Mouse (Mus musculus) CH12.LX (cell line): Measurements from ENCODE around the gene Trim44. TPM values are rescaled to one million over a fixed set of nuclear protein-coding genes. Genes with fewer than 3 reads are reported as not detected.
A peak's percentile ranks its signal among the peaks of the same experiment; 100 is the strongest.

Source experiments
- DNase-seq: peaks from one replicate; pipeline ENCODE4 v3.0.0-alpha.2; 2013; ENCODE audit errors: extremely low read depth
- H3K27ac ChIP-seq: 2 replicates; pipeline ENCODE4 v1.5.1; 2012; ENCODE audit warnings: low read depth, mild to moderate bottlenecking, control low read depth, moderate library complexity; ENCODE audit not compliant: insufficient read depth
- H3K27me3 ChIP-seq: replicated peaks from 2 replicates; pipeline ENCODE3; 2012; ENCODE audit warnings: inconsistent platforms
- H3K36me3 ChIP-seq, 2 experiments: replicated peaks in 1 of 2; 2 replicates each; pipeline versions ENCODE3 to v1.6.1; 2012; ENCODE audit warnings: inconsistent platforms in 1 of 2, low read length in 1 of 2, mild to moderate bottlenecking in 1 of 2, mixed read lengths in 1 of 2, moderate library complexity in 1 of 2; ENCODE audit not compliant: control insufficient read depth in 1 of 2, insufficient read depth in 1 of 2
- H3K4me1 ChIP-seq, 2 experiments: 2 replicates each; pipeline ENCODE4 v1.6.1; 2012; ENCODE audit warnings: inconsistent platforms in 1 of 2, moderate library complexity in 1 of 2; ENCODE audit not compliant: insufficient read depth in 2 of 2, control insufficient read depth in 1 of 2
- H3K4me2 ChIP-seq: 2 replicates; pipeline ENCODE4 v1.6.1; 2012; ENCODE audit warnings: low read depth, mild to moderate bottlenecking, control low read depth; ENCODE audit not compliant: poor library complexity, insufficient read depth, severe bottlenecking
- H3K4me3 ChIP-seq, 3 experiments: fragments of 150-350 bp in 1 of 3; sonication (generic) in 1 of 3; replicated peaks in 1 of 3; 2 replicates each; pipeline versions ENCODE3 to v1.5.1; 2011 to 2012; ENCODE audit warnings: low read depth in 2 of 3, low read length in 2 of 3, mild to moderate bottlenecking in 2 of 3, moderate library complexity in 2 of 3, control low read depth in 1 of 3, improper control_type of control experiment in 1 of 3, inconsistent platforms in 1 of 3, mixed read lengths in 1 of 3; ENCODE audit not compliant: poor library complexity in 1 of 3
- H3K79me2 ChIP-seq: replicated peaks from 2 replicates; pipeline ENCODE4 v1.6.1; 2012; ENCODE audit warnings: mild to moderate bottlenecking, moderate library complexity; ENCODE audit not compliant: control insufficient read depth, poor library complexity, insufficient read depth, severe bottlenecking; ENCODE audit errors: extremely low read depth
- H3K9ac ChIP-seq: 2 replicates; pipeline ENCODE4 v1.6.1; 2012; ENCODE audit warnings: low read depth, mild to moderate bottlenecking, control low read depth, moderate library complexity; ENCODE audit not compliant: insufficient read depth
- H3K9me3 ChIP-seq: replicated peaks from 2 replicates; pipeline ENCODE3; 2012; ENCODE audit warnings: low read length, inconsistent platforms, mixed read lengths
- CTCF ChIP-seq, 2 experiments: IDR thresholded peaks in 1 of 2; conservative IDR thresholded peaks in 1 of 2; 2 replicates each; pipeline ENCODE4 v1.5.1; 2011 to 2012; ENCODE audit warnings: low read depth in 2 of 2, low read length in 2 of 2, improper control_type of control experiment in 1 of 2, inconsistent platforms in 1 of 2, mild to moderate bottlenecking in 1 of 2, moderate library complexity in 1 of 2
- GABPA ChIP-seq: IDR thresholded peaks from 2 replicates; pipeline ENCODE4 v1.6.1; 2012; ENCODE audit warnings: low read depth, low read length, improper control_type of control experiment, inconsistent platforms; ENCODE audit not compliant: insufficient replicate concordance
- JUN ChIP-seq: IDR thresholded peaks from 2 replicates; pipeline ENCODE4 v1.6.1; 2011; ENCODE audit warnings: low read depth, mild to moderate bottlenecking, low read length, improper control_type of control experiment, moderate library complexity; ENCODE audit not compliant: insufficient read depth
- MAX ChIP-seq: IDR thresholded peaks from 2 replicates; pipeline ENCODE4 v1.6.1; 2011; ENCODE audit warnings: low read length, improper control_type of control experiment
- MEF2A ChIP-seq: IDR thresholded peaks from 2 replicates; pipeline ENCODE4 v1.6.1; 2014; ENCODE audit warnings: low read depth, mild to moderate bottlenecking, inconsistent platforms, low read length, improper control_type of control experiment, borderline replicate concordance
- RAD21 ChIP-seq: IDR thresholded peaks from 2 replicates; pipeline ENCODE4 v1.6.1; 2011; ENCODE audit warnings: low read depth, mild to moderate bottlenecking, low read length, improper control_type of control experiment, moderate library complexity
- RCOR1 ChIP-seq: conservative IDR thresholded peaks from 2 replicates; pipeline ENCODE4 v1.6.1; 2012; ENCODE audit warnings: low read depth, mild to moderate bottlenecking, inconsistent platforms, low read length, improper control_type of control experiment
- SMC3 ChIP-seq: IDR thresholded peaks from 2 replicates; pipeline ENCODE4 v1.6.1; 2011; ENCODE audit warnings: low read depth, low read length, improper control_type of control experiment
- UBTF ChIP-seq: IDR thresholded peaks from 2 replicates; pipeline ENCODE4 v1.6.1; 2012; ENCODE audit warnings: low read depth, mild to moderate bottlenecking, inconsistent platforms, low read length, improper control_type of control experiment, moderate library complexity
- ZC3H11A ChIP-seq: IDR thresholded peaks from 2 replicates; pipeline ENCODE4 v1.6.1; 2012; ENCODE audit warnings: low read depth, mild to moderate bottlenecking, inconsistent platforms, low read length, improper control_type of control experiment
- ZNF384 ChIP-seq: IDR thresholded peaks from 2 replicates; pipeline ENCODE4 v1.6.1; 2012; ENCODE audit warnings: low read depth, low read length, improper control_type of control experiment, inconsistent platforms
- dilution Hi-C: fragments of 300-500 bp; cut with MboI; formaldehyde crosslinking; loops from 2 replicates; pipeline ENCODE4 v1.14.3; 2020; ENCODE audit warnings: low sequenced_read_pairs; ENCODE audit not compliant: extremely low pct_unique_long_range_greater_than_20kb, extremely low pct_ligation_motif_present
- in situ Hi-C: fragments of 300-500 bp; cut with MboI; formaldehyde crosslinking; loops from 3 replicates; pipeline ENCODE4 v1.14.3; 2019; ENCODE audit warnings: low sequenced_read_pairs, low pct_ligation_motif_present, low pct_unique_long_range_greater_than_20kb, mixed read lengths
- polyA plus RNA-seq: library from polyadenylated mRNA; unstranded; fragments of >175 nt; gene quantifications from 2 replicates; pipeline ENCODE4 v1.2.1, GENCODE M21; 2012; ENCODE audit warnings: low read depth; ENCODE audit not compliant: insufficient read length
- total RNA-seq, 2 experiments: library from RNA; depleted of rRNA; stranded (reverse); fragments of 300-350 nt in 1 of 2; fragments of >200 nt in 1 of 2; gene quantifications; 2 replicates each; pipeline ENCODE4 v1.2.3; 2012 to 2014

Gene Trim44
- total and polyA plus RNA-seq, 3 experiments = 22.7 to 77.5 (median 28.0) TPM

DNA sequence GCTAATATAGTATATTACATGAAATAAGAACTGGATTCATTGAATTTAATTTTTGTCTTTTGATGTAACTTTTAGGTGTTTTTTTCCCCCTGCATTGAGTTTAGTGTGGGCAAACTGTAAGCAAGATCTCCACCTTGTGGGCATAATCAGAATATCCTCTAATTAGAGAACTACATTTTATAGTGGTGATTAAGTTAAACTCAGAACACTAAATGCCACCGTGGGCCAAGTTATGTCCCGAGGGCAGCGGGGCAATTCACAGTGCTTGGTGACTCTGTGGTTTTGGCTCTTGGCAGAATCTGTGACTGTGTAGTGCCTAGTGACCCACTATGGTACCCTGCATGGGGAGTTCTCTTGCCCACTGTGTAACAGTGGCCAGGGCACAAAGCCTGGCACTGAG lies 45.8 kb upstream of the Trim44 start:
- DNase-seq = peak; percentile 23
- peaks cover 0 to 8% of the 10 kb centered on the region in 2 experiments; a peak in 2 of 4 replicates for H3K4me1 ChIP-seq
- no peak overlapping the region for H3K9ac ChIP-seq
- no peak overlapping the region for H3K4me2 ChIP-seq
- H3K36me3 ChIP-seq = no peaks in the 10 kb centered on the region
- H3K27me3 ChIP-seq = no peaks in the 10 kb centered on the region
- H3K9me3 ChIP-seq = peaks cover 11% of the 10 kb centered on the region
- in situ Hi-C loops = loop anchor here (10.0 kb wide), 1 partner anchor 359 kb away; no protein-coding TSS in a partner anchor
- dilution Hi-C loops = no loop called here
- TF ChIP-seq ZNF384 = peak; percentile 83
- no peak for TF ChIP-seq JUN
- peak; percentile 75 for TF ChIP-seq SMC3
- 0 out of 2 replicates have a peak, but pooled peaks have one; percentile 18 for TF ChIP-seq MEF2A
- TF ChIP-seq RAD21 = peak; percentile 85
- peak in 1 of 2 experiments; percentile 76; a peak in 2 of 4 replicates for TF ChIP-seq CTCF (conservative IDR thresholded peaks at IDR 0.05 in 1 of 2, IDR thresholded peaks at IDR 0.05 in 1 of 2; ENCODE audit: low read depth in 2 of 2, low read length in 2 of 2)
- TF ChIP-seq ZC3H11A = peak; percentile 60
- no peak for TF ChIP-seq UBTF
- H3K27ac ChIP-seq = no peak overlapping the region
- H3K4me3 ChIP-seq = no peak overlapping the region
- H3K79me2 ChIP-seq = no peaks in the 10 kb centered on the region

GRCm38 (mm10) chr2:102451671-102452549 lies 44.3 kb upstream of the Trim44 start, which contains the start of gene Fjx1:
Gene Fjx1, minus strand, starts transcription at chr2:102452499.
- Histone ChIP-seq H3K36me3 (no peaks in the 10 kb centered on the region), H3K4me3 (peak within 1 kb of the TSS in 1 of 3 experiments; percentile 55), H3K9me3 (peaks cover 11% of the 10 kb centered on the region), H3K4me2 (peak within 1 kb of the TSS; percentile 41; the same call in 1 of the 2 replicates), H3K27me3 (no peaks in the 10 kb centered on the region), H3K79me2 (no peaks in the 10 kb centered on the region), H3K9ac (no peak within 1 kb of the TSS), H3K27ac (no peak within 1 kb of the TSS), H3K4me1 (peaks cover 0 to 8% of the 10 kb centered on the region in 2 experiments; a peak in 2 of 4 replicates)
- DNase-seq = peak; percentile 18
- dilution Hi-C loops (no loop called here), in situ Hi-C loops (loop anchor here (10.0 kb wide), 1 partner anchor 357 kb away; no protein-coding TSS in a partner anchor)
- TF ChIP-seq RCOR1 (no peak), MAX (no peak), GABPA (no peak), CTCF (conservative IDR thresholded peaks at IDR 0.05 in 1 of 2, IDR thresholded peaks at IDR 0.05 in 1 of 2; ENCODE audit: low read depth in 2 of 2, low read length in 2 of 2) (no peak)
